Mouse (Mus musculus) neural tube, embryonic 12.5 days (tissue): ENCODE results near the gene Nfkb1. TPM values are rescaled to one million over a fixed set of nuclear protein-coding genes. Genes with fewer than 3 reads are reported as not detected.

ENCODE experiments used
- ATAC-seq: fragments of 200-750 bp; cut with Nextera tagmentation; 2 replicates; pipeline ENCODE4 v1.8.0; 2017; ENCODE audit warnings: low read depth, mild to moderate bottlenecking, moderate TSS enrichment, moderate library complexity; ENCODE audit not compliant: low FRiP score
- H3K27ac ChIP-seq: fragments of 300-500 bp; sonication (generic); 2 replicates; pipeline ENCODE4 v1.5.1; 2016
- H3K27me3 ChIP-seq: fragments of 300-500 bp; sonication (generic); replicated peaks from 2 replicates; pipeline ENCODE4 v1.6.1; 2016; ENCODE audit warnings: mild to moderate bottlenecking
- H3K36me3 ChIP-seq: fragments of 300-500 bp; sonication (generic); 2 replicates; pipeline ENCODE4 v1.6.1; 2016; ENCODE audit warnings: mild to moderate bottlenecking
- H3K4me1 ChIP-seq: fragments of 300-500 bp; sonication (generic); 2 replicates; pipeline ENCODE4 v1.6.1; 2016
- H3K4me2 ChIP-seq: fragments of 300-500 bp; sonication (generic); replicated peaks from 2 replicates; pipeline ENCODE4 v1.6.1; 2016; ENCODE audit warnings: mild to moderate bottlenecking
- H3K4me3 ChIP-seq: fragments of 300-500 bp; sonication (generic); 2 replicates; pipeline ENCODE4 v1.5.1; 2016
- H3K9ac ChIP-seq: fragments of 300-500 bp; sonication (generic); 2 replicates; pipeline ENCODE4 v1.6.1; 2016; ENCODE audit warnings: mild to moderate bottlenecking
- H3K9me3 ChIP-seq: fragments of 300-500 bp; sonication (generic); 2 replicates; pipeline ENCODE4 v1.6.1; 2016; ENCODE audit warnings: mild to moderate bottlenecking
- WGBS: fragments of 180-500 bp; shearing (Covaris S2); methylation state at CpG from one replicate; pipeline ENCODE4 v1.1.7; 2016; 5-methylcytosine and 5-hydroxymethylcytosine counted together
- polyA plus RNA-seq: library from polyadenylated mRNA; unstranded; fragments of >200 nt; fragmentation: Nextera tagmentation; extraction: Ambion mirVana; gene quantifications from 2 replicates; pipeline ENCODE4 v1.2.1, GENCODE M21; 2016

The Nfkb1 gene
- polyA plus RNA-seq, 1 experiment from 2014 or later, result 12.1 TPM

- no peak for ATAC-seq
- WGBS, result 89% methylated on average over 9 of the region's 9 CpGs
These were observed 126.6 kb downstream of the Nfkb1 start for GRCm38 (mm10) chr3:135564706-135565105.

GRCm38 (mm10) chr3:135563163-135563689 lies 128.1 kb downstream of the Nfkb1 start:
- no peaks in the 10 kb centered on the region for H3K4me1 ChIP-seq
- H3K9me3 ChIP-seq, result no peaks in the 10 kb centered on the region
- no peak overlapping the region for H3K27ac ChIP-seq
- ATAC-seq, result no peak
- no peaks in the 10 kb centered on the region for H3K27me3 ChIP-seq
- H3K36me3 ChIP-seq, result no peaks in the 10 kb centered on the region
- H3K9ac ChIP-seq, result no peak overlapping the region
- no peak overlapping the region for H3K4me3 ChIP-seq
- no peak overlapping the region for H3K4me2 ChIP-seq
- 91% methylated on average over 17 of the region's 17 CpGs for WGBS

More at GRCm38 (mm10) chr3:135564706-135565105, 126.6 kb downstream of the Nfkb1 start:
- Histone ChIP-seq H3K4me3 (no peak overlapping the region), H3K36me3 (no peaks in the 10 kb centered on the region), H3K9ac (no peak overlapping the region), H3K4me1 (no peaks in the 10 kb centered on the region), H3K9me3 (no peaks in the 10 kb centered on the region), H3K27me3 (no peaks in the 10 kb centered on the region), H3K27ac (no peak overlapping the region), H3K4me2 (no peak overlapping the region)

DNA sequence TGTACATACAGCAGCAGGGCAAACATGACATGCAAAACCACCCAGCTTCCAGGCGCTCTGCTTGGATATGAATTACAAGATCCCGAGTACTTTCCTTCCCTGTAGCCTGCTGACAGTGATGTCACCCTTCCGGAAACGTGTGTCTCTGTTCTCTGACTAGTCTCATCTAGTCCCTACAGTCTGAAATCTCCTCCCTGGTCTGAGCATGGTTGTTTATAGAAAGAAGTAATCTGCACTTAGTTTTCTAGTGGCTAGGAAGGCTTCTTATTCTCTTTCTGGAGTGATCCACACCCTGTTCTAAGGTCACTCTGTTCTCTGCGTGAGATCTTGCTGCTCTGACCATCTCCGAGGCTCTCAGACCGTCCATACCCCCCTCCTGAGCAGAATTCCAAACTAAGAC lies 129.3 kb downstream of the Nfkb1 start:
- WGBS, result 79% methylated on average over 7 of the region's 7 CpGs
- no peaks in the 10 kb centered on the region for H3K27me3 ChIP-seq

DNA sequence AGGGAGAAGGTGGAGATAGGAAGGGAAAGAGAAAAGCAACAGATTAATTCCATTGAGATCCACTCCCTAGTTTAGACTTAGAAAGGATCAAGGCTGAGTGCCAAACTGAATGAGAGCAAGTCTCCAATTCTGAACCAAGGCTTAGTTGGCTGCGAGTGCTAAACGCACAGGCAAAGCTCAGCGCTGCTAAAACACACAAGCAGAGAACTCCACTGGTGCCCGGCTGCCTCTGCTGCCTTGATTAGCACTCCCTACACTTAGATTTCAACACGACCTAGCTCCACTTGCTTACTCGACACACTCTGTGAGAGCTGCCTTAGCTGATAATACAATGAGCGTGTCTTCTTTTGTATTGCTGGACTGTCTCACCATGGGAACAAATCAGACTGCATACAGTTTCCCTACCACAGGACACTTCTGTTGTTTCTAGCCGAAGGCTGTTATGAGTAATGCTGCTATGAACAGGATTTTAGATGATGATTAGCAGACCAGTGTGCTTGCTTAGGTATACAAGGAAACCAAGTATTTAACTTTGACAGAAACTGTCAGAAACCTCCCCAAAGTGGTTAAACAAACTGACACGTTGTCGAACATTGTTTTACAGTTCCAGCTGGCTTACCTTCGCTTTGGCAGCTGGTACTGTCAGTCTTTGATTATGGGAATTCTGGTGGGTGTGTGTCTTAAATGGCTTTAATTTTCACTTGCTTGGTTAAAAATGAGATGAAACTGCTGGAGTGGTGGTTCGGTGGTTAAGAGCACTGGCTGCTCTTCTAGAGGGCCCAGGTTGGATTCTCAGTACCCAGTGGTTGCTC lies 134.3 kb downstream of the Nfkb1 start:
- H3K27me3 ChIP-seq, result no peaks in the 10 kb centered on the region
- H3K36me3 ChIP-seq, result no peaks in the 10 kb centered on the region
- H3K9me3 ChIP-seq, result no peaks in the 10 kb centered on the region
- H3K4me2 ChIP-seq, result no peak overlapping the region
- H3K27ac ChIP-seq, result no peak overlapping the region
- H3K9ac ChIP-seq, result no peak overlapping the region
- ATAC-seq, result no peak
- no peaks in the 10 kb centered on the region for H3K4me1 ChIP-seq
- WGBS, result 86% methylated on average over 12 of the region's 12 CpGs
- no peak overlapping the region for H3K4me3 ChIP-seq

More for the DNA sequence above, 129.3 kb downstream of the Nfkb1 start:
- H3K4me3 ChIP-seq, result no peak overlapping the region
- H3K27ac ChIP-seq, result no peak overlapping the region
- H3K4me1 ChIP-seq, result no peaks in the 10 kb centered on the region
- H3K9ac ChIP-seq, result no peak overlapping the region
- H3K4me2 ChIP-seq, result no peak overlapping the region
- no peak for ATAC-seq
- H3K9me3 ChIP-seq, result no peaks in the 10 kb centered on the region
- no peaks in the 10 kb centered on the region for H3K36me3 ChIP-seq

GRCm38 (mm10) chr3:135556052-135556587 lies 135.2 kb downstream of the Nfkb1 start:
- Histone ChIP-seq H3K9ac (no peak overlapping the region), H3K4me1 (no peaks in the 10 kb centered on the region), H3K4me2 (no peak overlapping the region), H3K27ac (no peak overlapping the region), H3K36me3 (no peaks in the 10 kb centered on the region), H3K27me3 (no peaks in the 10 kb centered on the region), H3K9me3 (no peaks in the 10 kb centered on the region), H3K4me3 (no peak overlapping the region)
- 82% methylated on average over 7 of the region's 7 CpGs for WGBS
- no peak for ATAC-seq

- H3K27ac ChIP-seq, result no peak overlapping the region
- no peaks in the 10 kb centered on the region for H3K36me3 ChIP-seq
- no peak for ATAC-seq
These were observed 136.2 kb downstream of the Nfkb1 start for GRCm38 (mm10) chr3:135555192-135555591.

GRCm38 (mm10) chr3:135552874-135553273 lies 138.5 kb downstream of the Nfkb1 start:
- no peak overlapping the region for H3K4me3 ChIP-seq
- H3K4me1 ChIP-seq, result no peaks in the 10 kb centered on the region
- no peak overlapping the region for H3K9ac ChIP-seq
- no peak for ATAC-seq
- H3K27ac ChIP-seq, result no peak overlapping the region
- H3K36me3 ChIP-seq, result no peaks in the 10 kb centered on the region
- 72% methylated on average over 5 of the region's 5 CpGs for WGBS
- no peaks in the 10 kb centered on the region for H3K9me3 ChIP-seq
- H3K4me2 ChIP-seq, result no peak overlapping the region
- no peaks in the 10 kb centered on the region for H3K27me3 ChIP-seq

More at GRCm38 (mm10) chr3:135555192-135555591, 136.2 kb downstream of the Nfkb1 start:
- Histone ChIP-seq H3K4me1 (no peaks in the 10 kb centered on the region), H3K9me3 (no peaks in the 10 kb centered on the region), H3K4me2 (no peak overlapping the region), H3K27me3 (no peaks in the 10 kb centered on the region), H3K9ac (no peak overlapping the region), H3K4me3 (no peak overlapping the region)
- WGBS, result 52% methylated on average over 6 of the region's 6 CpGs

- Histone ChIP-seq H3K9ac (no peak overlapping the region), H3K4me1 (no peaks in the 10 kb centered on the region), H3K4me3 (no peak overlapping the region), H3K27ac (no peak overlapping the region), H3K36me3 (no peaks in the 10 kb centered on the region), H3K4me2 (no peak overlapping the region), H3K9me3 (no peaks in the 10 kb centered on the region), H3K27me3 (no peaks in the 10 kb centered on the region)
- ATAC-seq, result no peak
- 88% methylated on average over 8 of the region's 8 CpGs for WGBS
These were observed 144.0 kb downstream of the Nfkb1 start for GRCm38 (mm10) chr3:135547298-135547697.

DNA sequence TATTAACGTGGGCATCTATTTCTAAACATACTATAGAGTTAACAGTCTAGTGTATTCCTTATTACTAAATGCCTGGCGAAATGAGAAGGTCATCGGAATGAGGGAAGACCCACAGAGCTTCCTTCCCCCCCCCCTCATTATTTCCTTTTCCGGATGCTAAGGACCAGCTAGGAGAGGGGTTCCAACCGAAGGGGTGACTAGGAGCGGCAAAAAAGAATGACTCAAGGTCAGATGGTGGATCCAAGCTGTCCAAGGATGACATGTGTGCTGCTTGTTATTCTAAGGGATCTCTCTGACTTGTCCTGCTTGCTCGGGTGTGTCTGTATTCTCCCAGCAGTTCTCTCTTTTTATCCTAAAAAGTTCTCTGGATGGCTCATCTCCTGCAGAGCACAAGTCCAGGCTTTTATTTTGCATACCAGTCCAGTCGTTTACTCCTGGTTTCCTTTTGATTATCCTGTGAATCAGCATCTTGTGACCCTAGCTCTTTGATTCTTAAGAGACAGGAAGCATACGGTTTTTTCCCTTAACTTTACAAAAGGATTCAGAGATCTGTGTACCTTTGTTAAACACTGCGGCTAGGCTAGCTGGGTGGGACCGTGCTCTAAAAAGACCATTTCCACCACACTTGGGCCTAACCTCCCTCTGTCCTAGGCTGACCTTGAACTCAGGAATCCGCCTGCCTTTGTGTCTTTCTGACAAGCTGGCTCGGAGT lies 145.0 kb downstream of the Nfkb1 start:
- no peaks in the 10 kb centered on the region for H3K27me3 ChIP-seq
- no peaks in the 10 kb centered on the region for H3K4me1 ChIP-seq
- no peak overlapping the region for H3K4me3 ChIP-seq
- no peaks in the 10 kb centered on the region for H3K9me3 ChIP-seq
- no peak overlapping the region for H3K4me2 ChIP-seq
- H3K9ac ChIP-seq, result no peak overlapping the region
- WGBS, result 72% methylated on average over 13 of the region's 13 CpGs
- H3K27ac ChIP-seq, result no peak overlapping the region
- no peaks in the 10 kb centered on the region for H3K36me3 ChIP-seq
- no peak for ATAC-seq

Other genes starting within 250 kb of the Nfkb1 start
- gene Manba, start 205.9 kb downstream of the Nfkb1 start, polyA plus RNA-seq, result 4.0 and 5.1 TPM in 2 replicates
- 14.6 and 16.1 TPM in 2 replicates for gene Slc39a8, start 133.7 kb upstream of the Nfkb1 start, polyA plus RNA-seq